In the genomic region with DNA sequence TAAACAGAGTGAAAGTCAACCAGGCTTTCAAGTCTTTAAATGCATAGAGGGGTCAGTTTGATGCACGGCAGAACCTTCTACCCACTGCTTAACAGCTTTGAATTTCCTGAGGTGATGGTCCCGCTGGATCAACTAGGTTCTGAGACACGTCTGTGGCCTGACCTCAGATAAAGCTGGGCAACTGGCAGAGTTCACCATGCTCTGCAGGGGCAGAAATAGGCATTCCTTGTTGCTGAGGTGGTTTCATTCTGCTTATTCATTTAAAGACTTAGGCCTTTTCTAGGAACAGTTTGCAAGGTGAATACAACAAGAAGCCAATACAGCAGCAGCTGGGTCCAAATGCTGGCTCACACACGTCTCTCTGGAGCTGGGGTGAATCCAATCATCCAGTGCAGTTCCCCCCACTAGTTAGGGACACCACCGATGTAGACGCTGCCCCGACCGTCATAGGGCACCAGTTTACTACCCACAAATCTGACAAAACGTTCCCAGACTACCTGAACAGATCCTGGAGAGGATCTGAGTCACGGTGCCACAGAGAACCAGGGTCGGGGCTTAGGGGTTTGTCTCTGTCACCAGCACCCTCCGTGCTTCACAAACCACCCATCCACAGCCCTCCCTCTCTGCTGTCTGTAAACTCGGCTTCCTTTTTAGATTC, we compare ENCODE assay signal across 11 mouse cellular contexts.
DNase-seq lines count a peak whose midpoint lies in the region; ATAC-seq lines count a peak whose summit lies in the region.
"Had no signal": no experiment of that assay in that cellular context is flagged by ENCODE, and none has a peak within 500 bp of the region (broad histone marks: within the 10 kb centered on the region; RNA-seq: fewer than 3 reads in every experiment).

No protein-coding gene starts in this region.

- H3K4me3 ChIP-seq in kidney, embryonic 14.5 days (ENCODE audit: low read length), result no peak overlapping the region
- peak overlapping the region; percentile 41 for H3K4me3 ChIP-seq in embryonic facial prominence, embryonic 13.5 days
- peak overlapping the region; percentile 36 for H3K4me3 ChIP-seq in hindbrain, embryonic 15.5 days
- peak overlapping the region; percentile 15; the same call in 1 of the 2 replicates for H3K4me3 ChIP-seq in neural tube, embryonic 12.5 days

- ATAC-seq in kidney, embryonic 14.5 days (ENCODE audit: low FRiP score, low TSS enrichment), result no peak
- no peak for ATAC-seq in embryonic facial prominence, embryonic 13.5 days (ENCODE audit: insufficient number of reproducible peaks, insufficient read depth, low FRiP score, low TSS enrichment, low read depth)
- ATAC-seq in hindbrain, embryonic 15.5 days (ENCODE audit: low FRiP score, low read depth), result no peak
- peak; percentile 9; the same call in 1 of the 2 replicates for ATAC-seq in neural tube, embryonic 12.5 days (ENCODE audit: low FRiP score, low read depth)

- H3K4me2 ChIP-seq in kidney, embryonic 14.5 days (replicated peaks; ENCODE audit: low read depth, low read length), result 0 out of 2 replicates have a peak overlapping the region, but pooled peaks have one; percentile 54
- peak overlapping the region; percentile 65 for H3K4me2 ChIP-seq in embryonic facial prominence, embryonic 13.5 days
- H3K4me2 ChIP-seq in hindbrain, embryonic 15.5 days, result peak overlapping the region; percentile 62
- H3K4me2 ChIP-seq in neural tube, embryonic 12.5 days (replicated peaks), result peak overlapping the region; percentile 54

- H3K36me3 ChIP-seq in kidney, embryonic 14.5 days (ENCODE audit: control insufficient read depth, insufficient read depth, low read length), result no peaks in the 10 kb centered on the region
- H3K36me3 ChIP-seq in embryonic facial prominence, embryonic 13.5 days, result no peaks in the 10 kb centered on the region
- H3K36me3 ChIP-seq in hindbrain, embryonic 15.5 days, result no peaks in the 10 kb centered on the region
- no peaks in the 10 kb centered on the region for H3K36me3 ChIP-seq in neural tube, embryonic 12.5 days

- H3K4me1 ChIP-seq in kidney, embryonic 14.5 days (ENCODE audit: control insufficient read depth, insufficient read depth, low read length), result peaks cover 18% of the 10 kb centered on the region; the same call in 1 of the 2 replicates
- peaks cover 38% of the 10 kb centered on the region for H3K4me1 ChIP-seq in embryonic facial prominence, embryonic 13.5 days
- peaks cover 60% of the 10 kb centered on the region for H3K4me1 ChIP-seq in hindbrain, embryonic 15.5 days (replicated peaks)
- H3K4me1 ChIP-seq in neural tube, embryonic 12.5 days, result peaks cover 53% of the 10 kb centered on the region

- no peak for DNase-seq in kidney, postnatal 36 days
- no peak for DNase-seq in yolk sac, embryonic 10.5 days (ENCODE audit: low spot score)
- DNase-seq in urinary bladder, adult 18-20 months (ENCODE audit: low spot score in 2 of 2), result no peak
- no peak for DNase-seq in urinary bladder, postnatal 25 days (ENCODE audit: low spot score)
- DNase-seq: adrenal gland, postnatal 14 days; kidney, adult 2 months had no signal

- H3K27me3 ChIP-seq in kidney, embryonic 14.5 days (ENCODE audit: control insufficient read depth, insufficient read depth, low read length), result no peaks in the 10 kb centered on the region
- H3K27me3 ChIP-seq in embryonic facial prominence, embryonic 13.5 days, result no peaks in the 10 kb centered on the region
- H3K27me3 ChIP-seq in hindbrain, embryonic 15.5 days, result no peaks in the 10 kb centered on the region
- no peaks in the 10 kb centered on the region for H3K27me3 ChIP-seq in neural tube, embryonic 12.5 days (replicated peaks)

- no peak overlapping the region for H3K9ac ChIP-seq in kidney, embryonic 14.5 days (ENCODE audit: low read depth, low read length)
- H3K9ac ChIP-seq in embryonic facial prominence, embryonic 13.5 days, result 0 out of 2 replicates have a peak overlapping the region, but pooled peaks have one; percentile 27
- H3K9ac ChIP-seq in hindbrain, embryonic 15.5 days, result peak overlapping the region; percentile 38
- H3K9ac ChIP-seq in neural tube, embryonic 12.5 days, result peak overlapping the region; percentile 40

- WGBS in kidney, embryonic 14.5 days, result 85% methylated on average over 13 of the region's 13 CpGs
- WGBS in embryonic facial prominence, embryonic 13.5 days, result 64% methylated on average over 13 of the region's 13 CpGs
- 20% methylated on average over 13 of the region's 13 CpGs for WGBS in hindbrain, embryonic 15.5 days
- 32% methylated on average over 13 of the region's 13 CpGs for WGBS in neural tube, embryonic 12.5 days

- H3K27ac ChIP-seq in kidney, embryonic 14.5 days (ENCODE audit: low read depth, low read length), result no peak overlapping the region
- no peak overlapping the region for H3K27ac ChIP-seq in embryonic facial prominence, embryonic 13.5 days
- H3K27ac ChIP-seq in hindbrain, embryonic 15.5 days (replicated peaks), result peak overlapping the region; percentile 83
- peak overlapping the region; percentile 75 for H3K27ac ChIP-seq in neural tube, embryonic 12.5 days
- H3K27ac ChIP-seq: macrophage had no signal

- H3K9me3 ChIP-seq in kidney, embryonic 14.5 days (ENCODE audit: control insufficient read depth, low read length), result no peaks in the 10 kb centered on the region
- H3K9me3 ChIP-seq in embryonic facial prominence, embryonic 13.5 days, result no peaks in the 10 kb centered on the region
- no peaks in the 10 kb centered on the region for H3K9me3 ChIP-seq in hindbrain, embryonic 15.5 days
- no peaks in the 10 kb centered on the region for H3K9me3 ChIP-seq in neural tube, embryonic 12.5 days

Comparison
In these comparisons a context has a peak if more than half of its experiments do, and no peak if none do; other contexts are left out.
1. H3K27ac ChIP-seq: peak in hindbrain, embryonic 15.5 days (single experiment) and neural tube, embryonic 12.5 days (single experiment); none in kidney, embryonic 14.5 days (single experiment) and embryonic facial prominence, embryonic 13.5 days (single experiment).
2. Peak in every context shown above with its lines, with median percentiles within 50 percentile points of each other: H3K4me2 ChIP-seq.